Mouse (Mus musculus): ENCODE data around the gene Erich2.

Erich2 gene

DNA sequence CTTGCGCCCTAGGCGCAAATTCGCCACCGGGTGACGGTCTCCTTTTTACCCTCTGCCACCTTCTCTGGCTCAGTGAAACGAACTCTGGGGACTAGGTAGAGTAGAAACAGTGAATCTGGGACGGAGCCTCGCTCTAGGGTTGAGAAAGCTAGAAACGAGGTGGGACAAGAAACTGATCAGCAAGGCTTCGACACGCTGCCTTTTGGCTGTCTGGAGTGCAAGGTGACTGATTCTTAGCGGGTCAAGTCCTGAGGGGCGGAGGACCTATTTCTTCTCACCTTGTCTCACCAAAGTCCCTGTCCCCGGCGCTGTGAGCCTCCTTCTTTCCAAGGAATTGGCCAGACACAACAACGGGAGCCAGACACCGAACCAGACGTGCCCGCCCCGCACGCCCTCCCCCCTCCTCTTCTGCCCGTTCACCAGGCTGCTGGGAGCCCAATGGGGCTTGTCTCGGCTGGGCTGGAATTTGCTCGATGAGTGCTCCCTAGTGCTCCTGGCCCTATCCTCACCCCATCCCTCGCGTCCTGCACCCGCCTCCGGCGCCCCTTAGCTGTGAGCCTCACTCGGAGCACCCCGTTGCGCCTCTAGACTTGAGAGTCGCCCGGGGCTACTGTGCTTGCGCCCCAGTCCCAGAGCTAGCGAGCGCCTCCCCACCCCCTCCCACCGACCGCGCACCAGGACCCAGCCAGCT is 54.5 kb downstream of the Erich2 start:
- no peak for DNase-seq

DNA sequence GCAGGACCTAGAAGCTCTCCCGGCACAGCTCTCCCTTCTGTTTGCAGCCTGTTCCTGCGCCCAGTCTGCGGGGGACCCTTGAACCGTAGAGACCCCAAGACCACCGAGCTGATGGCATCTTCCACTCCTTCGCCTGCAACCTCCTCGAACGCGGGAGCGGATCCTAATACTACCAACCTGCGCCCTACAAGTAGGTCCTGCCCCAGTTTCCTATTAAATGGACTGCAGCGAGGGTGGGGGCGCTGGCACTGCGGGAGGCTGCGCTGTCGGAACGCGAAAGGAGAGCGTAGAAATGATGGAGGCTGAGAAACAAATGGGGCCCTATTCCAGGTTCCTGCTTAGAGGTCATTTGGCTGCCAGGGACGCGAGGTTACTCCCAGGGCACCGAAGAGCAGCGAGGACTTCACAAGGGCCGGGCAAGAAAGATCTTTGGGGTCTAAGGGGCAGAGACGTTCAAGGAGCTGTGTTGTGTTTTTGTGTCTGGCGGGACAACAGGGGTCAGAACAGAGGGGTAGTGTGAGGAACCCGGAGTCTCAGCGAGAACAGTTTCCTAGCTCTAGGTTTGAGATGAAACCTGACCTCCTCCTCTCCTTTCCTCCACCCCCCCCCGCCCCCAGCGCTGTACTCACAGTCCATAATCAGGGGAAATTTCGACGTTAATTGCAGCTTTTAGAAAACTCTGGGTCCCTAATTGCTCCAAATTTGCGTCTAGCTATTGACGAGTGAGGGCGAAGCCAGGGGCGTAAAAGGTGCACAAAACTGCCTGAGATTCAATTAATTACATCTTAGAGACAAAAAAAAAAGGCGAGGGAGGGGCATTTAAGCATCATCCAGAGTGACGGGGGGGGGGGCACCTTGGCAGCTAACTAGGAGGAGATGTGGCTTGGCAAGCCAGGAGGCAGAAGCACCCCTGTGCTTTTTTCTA is 55.4 kb downstream of the Erich2 start:
- no peak for DNase-seq

DNA sequence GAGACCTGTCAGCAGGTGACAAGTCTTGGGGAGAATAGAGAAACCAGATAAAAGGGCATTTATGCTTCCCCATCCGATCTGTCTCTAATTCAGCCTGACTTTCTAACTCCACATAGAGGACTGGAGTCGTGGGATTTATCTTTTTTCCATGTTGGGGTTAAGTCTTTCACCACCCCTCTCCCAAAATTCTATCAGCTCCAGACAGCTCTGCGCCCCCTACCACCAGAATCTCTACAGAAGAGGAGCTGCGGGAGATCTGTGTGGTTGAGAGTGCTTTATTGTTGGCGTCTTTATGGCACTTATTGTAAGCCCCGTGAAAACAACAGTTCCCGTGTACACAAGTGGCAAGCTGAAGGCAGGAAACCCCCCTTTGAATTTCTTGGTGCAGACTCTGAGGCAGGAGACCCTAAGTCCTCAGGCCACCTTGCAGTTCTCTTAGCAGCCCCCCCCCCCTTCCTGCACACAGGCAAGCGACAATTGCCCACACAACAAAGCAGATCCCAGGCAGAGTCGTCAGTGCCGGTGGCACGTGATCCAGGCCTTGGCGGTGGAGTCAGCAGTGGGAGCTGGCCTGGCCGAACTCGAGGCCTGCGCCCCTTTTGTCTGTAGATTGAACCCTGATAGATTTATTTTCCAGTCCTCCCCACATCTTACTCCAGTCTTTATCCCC is 56.2 kb downstream of the Erich2 start:
- no peak for DNase-seq

DNA sequence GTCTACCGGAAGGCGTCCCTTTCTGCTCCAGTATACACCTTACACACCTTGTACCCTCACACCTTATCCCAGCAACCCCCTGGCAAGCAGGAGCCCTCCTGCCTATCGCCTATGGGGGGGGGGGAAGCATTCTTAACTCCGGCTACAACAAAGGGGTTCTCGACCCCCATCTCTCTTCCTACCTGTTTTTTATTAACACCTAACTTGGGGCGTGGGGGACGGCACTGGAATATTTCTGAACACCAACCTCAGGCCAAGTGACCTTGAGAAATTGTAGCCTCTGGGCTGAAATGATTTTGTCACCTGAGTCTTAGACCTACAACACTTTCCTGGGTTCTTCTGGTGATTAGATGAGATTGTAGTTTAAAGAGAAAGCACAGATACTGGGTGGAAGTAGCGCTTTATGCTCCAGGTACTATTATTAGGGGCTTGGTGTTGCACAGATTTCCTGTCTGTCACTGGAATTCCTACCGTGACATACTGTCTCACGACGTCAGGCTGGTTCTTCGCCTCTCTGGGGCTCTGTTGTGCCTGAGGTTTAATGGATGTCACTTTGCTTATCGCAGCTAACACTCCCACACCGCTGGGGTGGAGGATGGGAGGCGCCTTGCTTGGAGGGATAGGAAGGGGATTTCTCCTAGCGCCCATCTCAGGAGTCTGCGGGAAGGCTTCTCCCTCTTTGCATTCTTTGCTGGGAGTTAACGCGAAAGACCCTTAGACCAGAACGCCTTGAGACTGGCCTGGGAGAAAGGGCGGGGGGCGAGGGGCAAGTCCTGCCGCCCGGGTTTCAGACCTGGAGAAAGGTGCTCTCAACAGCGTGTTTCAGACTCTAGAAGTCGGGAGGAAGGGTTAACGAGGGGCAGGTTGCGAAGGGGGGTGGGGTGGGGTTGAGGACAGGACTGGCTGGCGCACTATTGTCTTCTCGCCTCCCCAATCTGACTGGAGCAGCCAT is 57.3 kb downstream of the Erich2 start:
- no peak for DNase-seq

DNA sequence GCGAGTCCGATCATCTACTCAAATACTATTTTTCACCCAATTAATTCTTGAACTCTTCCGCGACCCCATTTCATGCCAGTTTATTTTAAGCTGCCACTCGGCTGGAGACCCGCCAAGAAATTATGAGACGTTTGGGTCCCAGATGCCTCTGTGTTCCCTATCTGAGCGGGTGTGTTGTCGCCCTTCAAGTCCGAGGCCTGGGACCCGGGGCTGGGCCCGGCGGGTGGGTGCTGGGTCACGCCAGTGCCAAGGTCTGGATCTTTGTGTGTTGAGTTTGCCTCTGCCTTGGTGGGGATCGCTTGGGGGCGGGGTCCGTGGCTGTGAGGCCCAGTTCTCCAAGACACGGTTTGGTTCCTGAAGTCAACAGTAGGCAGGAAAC is 58.0 kb downstream of the Erich2 start:
- DNase-seq = no peak

DNA sequence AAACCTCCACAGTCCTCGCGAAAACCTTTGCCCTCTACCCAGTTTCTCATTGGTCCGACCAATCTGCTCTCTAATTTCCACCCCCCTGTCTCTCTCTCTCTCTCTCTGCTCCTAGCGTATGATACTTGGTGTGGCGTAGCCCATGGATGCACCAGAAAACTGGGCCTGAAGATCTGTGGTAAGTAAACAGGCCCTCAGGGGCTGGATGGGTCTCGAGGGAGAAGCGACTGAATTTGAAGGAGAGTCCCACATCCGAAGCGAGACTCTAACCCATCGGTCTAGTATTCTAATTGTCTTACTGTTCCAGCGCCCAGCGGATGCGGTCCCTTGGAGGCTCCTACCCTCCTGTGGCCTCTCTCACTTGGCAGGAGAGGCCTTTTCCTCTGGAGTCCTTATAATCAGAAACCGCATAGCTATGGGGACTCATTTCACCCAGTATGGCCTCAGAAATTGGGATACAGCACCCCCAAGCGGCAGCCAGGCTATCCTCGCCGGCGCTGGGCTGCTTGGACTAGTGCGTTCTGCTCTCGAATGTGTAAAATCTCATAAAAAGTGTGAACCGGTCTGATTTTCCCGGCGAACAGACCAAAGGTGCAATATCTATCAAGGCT is 58.6 kb downstream of the Erich2 start:
- DNase-seq = no peak

DNA sequence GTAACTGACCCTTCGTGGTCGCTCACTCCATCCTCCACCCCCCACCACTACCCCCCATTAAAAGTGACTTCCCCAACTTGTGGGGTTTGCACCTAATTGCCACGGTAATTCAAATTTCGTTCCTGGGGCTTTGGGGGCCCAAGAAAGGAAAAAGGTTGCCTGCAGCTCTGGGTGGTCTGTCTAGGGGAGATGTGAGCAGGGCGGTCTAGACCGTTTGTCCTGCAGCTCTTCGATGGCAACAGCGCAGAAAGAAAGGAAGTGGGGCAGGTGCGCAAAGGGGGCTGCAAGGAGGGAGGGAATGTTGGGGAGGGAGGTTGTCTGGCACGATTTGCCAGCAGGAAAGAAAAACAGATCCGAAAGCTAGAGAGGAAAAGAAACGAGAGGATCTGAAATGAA is 59.1 kb downstream of the Erich2 start:
- no peak for DNase-seq

DNA sequence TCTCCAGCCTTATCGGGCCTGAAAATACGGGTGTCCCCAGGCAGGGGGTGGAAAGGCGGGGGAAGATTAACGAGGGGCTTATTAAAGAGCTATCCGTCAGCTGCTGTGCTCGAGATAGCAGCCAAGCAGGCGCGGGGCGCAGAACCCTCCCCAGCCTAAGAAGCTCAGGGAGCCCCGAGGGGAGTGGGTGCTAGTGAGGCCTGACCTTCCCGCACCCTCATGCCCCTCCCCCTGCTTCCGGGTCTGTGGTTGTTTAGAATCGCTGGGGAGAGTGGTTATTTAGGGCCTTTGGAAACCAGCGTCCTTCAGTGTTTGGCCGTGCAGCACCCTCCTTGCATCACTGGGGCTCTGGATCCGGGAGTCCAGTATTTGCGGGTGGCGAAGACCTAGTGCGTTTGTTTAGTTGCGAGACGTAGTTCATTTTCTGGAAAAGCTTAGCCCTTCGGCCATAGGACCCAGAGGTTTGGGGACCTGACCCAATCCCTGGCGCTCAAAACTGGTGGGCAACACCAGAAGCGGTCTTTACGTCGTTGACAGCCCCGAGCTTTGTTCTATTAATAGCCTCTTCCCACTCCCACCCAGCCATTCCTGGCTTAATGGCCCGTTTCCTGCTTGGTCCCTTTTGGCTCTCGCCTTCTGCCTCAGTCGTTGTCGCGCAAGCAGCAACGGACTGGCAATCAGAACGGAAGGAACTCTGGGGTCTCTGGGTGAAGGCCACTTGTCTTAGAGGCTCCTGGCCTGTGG is 59.8 kb downstream of the Erich2 start:
- DNase-seq = no peak

DNA sequence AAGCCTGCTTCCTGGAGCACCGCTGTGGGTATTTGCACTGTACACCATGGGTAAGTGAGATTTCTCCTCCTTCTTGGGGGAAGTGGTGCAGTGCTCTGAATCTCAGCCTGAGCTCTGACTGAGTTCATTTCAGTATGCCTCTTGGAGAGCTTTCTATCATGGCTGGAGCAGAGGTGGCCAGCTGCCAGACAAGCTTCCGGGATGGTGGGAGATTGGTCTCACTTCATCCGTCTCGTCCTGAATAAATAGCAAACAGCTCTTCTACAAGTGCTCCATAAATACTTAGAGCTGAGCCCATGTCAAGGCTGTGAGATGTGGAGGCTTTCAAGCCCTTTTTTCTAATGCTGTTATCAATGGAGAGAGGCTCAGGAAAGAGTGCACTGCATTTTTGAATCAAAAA is 63.1 kb downstream of the Erich2 start:
- DNase-seq = no peak

DNA sequence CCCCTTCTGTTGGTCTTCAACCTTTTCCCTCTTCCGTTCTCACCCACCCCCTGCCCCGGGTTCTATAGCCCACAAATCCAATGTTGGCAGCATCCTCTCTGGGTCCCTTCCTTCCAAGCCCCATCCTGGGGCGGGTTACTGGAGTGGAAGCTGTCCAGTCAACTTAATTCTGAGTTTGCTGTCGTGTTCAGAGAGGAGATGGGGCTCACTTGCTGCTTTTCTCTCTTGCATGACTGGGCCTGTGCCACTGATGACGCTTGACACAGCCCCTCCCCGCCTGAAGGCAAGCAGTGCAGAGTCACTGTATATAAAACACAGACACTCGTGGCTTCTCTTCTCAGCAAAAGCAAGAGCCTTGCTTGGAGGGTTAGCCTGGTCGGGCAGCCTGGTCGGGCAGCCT is 63.6 kb downstream of the Erich2 start:
- DNase-seq = no peak

DNA sequence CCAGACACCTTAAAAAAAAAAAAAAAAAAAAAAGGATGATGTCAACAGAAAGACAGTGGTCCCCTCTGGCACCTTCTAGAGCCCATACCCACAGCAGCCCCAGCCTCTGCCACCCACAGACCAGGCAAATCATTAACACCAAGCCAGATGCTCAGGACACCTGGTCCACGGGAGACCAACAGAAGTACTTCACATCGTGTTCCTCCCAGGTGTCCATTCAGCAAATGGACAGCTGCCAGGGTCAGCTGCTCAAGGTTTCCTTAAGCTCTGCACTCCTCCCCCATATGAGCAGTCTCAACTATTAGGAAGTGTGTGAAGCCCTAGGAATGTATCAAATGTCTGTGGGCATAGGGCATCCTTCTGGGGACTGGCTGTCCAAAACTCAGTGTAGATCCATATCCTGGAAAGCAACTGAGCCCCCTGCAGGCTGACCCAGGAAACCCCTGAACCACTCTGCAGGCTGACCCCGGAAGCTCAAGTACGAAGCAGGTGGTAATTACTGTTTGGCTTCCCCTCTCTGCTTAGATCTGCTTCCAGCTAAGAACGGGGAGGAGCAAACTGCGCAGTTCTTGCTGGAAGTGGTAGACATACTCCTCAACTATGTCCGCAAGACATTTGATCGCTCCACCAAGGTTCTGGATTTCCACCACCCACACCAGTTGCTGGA is 65.1 kb downstream of the Erich2 start:
- DNase-seq = no peak

DNA sequence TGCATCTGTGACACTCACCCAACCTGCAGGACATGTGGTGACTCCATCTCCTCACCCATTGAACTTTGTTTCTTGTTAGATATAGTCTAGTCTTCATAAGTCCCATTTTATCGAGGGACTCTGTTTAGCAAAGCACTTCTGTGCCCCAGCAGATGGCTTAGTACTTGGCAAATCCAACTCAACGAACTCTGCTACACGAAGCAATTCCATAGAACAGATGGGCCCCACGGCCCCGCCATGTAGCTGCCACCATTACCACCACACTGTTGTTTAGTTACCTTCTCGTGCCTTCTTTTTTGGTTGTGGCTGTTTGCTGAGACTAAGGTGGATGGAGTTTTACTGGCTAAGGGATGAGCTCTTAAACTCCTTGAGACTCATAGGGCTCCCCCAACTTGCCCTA is 79.6 kb downstream of the Erich2 start:
- DNase-seq = peak; percentile 56
